Mouse (Mus musculus) gastrocnemius, adult 18-20 months (tissue): ENCODE data around the gene Rpgr. TPM values are rescaled to one million over a fixed set of nuclear protein-coding genes. Genes with fewer than 3 reads are reported as not detected.

Experiments
- DNase-seq: peaks from one replicate; pipeline ENCODE4 v3.0.0; 2021; ENCODE audit warnings: low spot score
- long read RNA-seq, 2 experiments: library from polyadenylated mRNA; stranded (forward); transcript quantifications; one replicate each; pipeline ENCODE4 v2.0.0; 2021
- total RNA-seq, 2 experiments: library from RNA; stranded (reverse); gene quantifications; 2 replicates each; pipeline ENCODE4 v1.2.3; 2021

The Rpgr gene
- 1 to 10 TPM; 1.4 to 1.6 TPM for total RNA-seq
- long read RNA-seq, experiment 1, partial matches to known transcripts, result 0 of 2 reads
- long read RNA-seq, experiment 1, other reads (novel, unspliced or antisense), result 1 of 2 reads
- long read RNA-seq, experiment 2, result 0 reads

DNA sequence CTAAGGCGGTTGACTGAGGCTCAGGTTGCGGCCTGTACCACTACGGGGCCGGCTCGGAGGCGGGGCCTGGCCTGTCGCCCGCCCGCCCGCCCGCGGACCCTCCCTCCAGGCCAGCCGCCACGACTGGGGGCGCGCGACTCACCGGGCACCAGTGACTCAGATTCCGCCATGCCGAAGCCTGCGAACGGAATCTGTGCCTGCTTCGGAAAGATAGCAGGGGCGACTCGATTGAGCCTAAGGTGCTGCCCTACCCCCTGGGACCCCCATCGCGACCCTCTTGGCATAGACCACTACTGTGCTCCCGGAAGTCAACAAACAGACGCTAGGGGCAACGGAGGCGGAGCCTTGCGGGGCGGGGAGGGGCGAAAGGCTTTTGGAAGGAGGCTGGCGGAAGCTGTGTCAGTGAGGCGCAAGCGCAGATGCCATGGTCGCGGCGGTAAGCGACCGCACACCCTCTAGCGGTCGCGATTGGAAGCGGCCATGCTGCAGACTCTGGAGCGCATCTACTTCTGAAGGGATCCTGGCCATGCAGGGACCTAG lies at the start of gene Rpgr:
Rpgr (minus strand) TSS at position 511 of the 540 bp plus-strand sequence.
- peak; percentile 90 for DNase-seq

GRCm38 (mm10) chrX:10258260-10258659 lies 41.5 kb upstream of the Rpgr start:
- DNase-seq, result no peak

DNA sequence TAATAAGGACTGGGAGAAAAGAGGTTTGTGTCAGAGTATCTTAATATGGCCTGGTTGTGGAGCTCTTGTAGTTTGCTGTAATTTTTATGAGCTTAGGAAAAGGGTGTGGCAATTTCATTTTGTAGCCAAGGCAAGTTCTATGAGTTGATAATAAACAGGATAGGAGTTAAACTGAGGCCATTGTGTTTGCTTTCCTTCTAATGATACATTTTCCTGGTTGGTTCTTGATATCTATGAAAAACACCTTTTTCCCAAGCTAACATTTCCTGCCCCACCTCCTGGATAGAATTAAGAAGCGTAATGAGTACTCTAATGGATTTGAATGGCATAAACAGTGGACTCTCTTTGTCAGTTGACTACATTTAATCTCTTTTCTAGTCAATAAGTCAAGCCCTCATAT lies 41.1 kb upstream of the Rpgr start:
- no peak for DNase-seq

- DNase-seq, result no peak
Observed at GRCm38 (mm10) chrX:10251852-10252504, 35.3 kb upstream of the Rpgr start, which contains the start of gene Otc. TSS of gene Otc (plus strand) at chrX:10252305.

DNA sequence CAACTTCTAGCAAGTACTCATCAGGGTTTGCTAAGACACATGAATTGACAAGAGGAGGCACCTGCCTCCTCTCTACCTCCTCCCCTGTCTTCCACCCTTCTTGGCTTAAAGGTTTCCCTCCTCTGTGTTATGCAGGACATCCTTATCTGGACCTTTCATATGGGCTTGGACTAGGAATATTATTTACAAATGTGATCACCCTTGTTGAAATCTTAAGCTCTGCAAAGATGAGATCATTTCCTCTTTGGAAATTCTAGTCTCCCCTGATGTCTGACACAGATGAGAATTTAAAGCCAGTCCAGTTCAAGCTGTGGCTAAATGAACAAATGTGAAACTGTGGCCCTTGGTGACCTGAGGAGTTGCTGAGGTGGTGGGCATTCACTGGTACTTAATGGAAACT lies 34.6 kb upstream of the Rpgr start:
- DNase-seq, result no peak

DNA sequence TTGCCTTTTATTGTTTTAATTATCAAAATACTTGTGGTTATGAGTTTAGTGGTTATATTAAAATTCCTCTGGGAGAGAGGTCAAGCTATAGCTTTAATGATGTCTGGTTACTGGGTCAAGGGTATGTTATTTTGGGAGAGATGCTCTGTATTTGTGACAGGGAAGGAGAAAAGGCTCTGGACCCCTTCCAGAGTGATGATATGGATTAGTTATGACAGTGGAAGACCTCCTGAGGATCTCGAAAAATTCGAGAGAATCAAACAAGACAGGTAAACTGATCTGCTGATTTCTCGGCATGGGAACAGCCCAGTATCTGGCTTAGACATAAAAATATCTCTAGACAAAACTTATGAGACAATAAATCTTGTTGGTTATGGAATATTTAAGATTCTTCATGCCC lies 27.2 kb upstream of the Rpgr start:
- DNase-seq, result no peak

- DNase-seq, result no peak
Observed at GRCm38 (mm10) chrX:10239515-10239914, 22.8 kb upstream of the Rpgr start.

GRCm38 (mm10) chrX:10234617-10235016 lies 17.9 kb upstream of the Rpgr start:
- no peak for DNase-seq

DNA sequence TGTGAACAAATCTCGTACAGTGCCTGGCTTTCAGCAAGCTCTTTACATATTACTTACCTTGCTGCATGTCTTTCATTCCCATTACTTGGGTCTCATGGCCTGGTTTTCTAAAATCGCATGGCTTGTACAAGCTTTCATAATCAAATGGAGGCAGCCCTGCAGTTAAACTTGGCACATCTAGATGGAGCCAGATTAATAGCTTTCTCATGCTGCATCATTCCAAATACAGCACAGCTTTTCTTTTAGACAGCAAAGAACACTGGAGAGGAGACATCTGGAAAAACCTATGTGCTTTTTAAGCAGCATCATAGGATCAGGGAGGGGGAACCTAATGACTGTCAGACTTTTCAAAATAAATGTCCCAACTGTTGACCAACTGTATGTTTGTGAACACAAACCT lies 16.3 kb upstream of the Rpgr start:
- DNase-seq, result no peak

DNA sequence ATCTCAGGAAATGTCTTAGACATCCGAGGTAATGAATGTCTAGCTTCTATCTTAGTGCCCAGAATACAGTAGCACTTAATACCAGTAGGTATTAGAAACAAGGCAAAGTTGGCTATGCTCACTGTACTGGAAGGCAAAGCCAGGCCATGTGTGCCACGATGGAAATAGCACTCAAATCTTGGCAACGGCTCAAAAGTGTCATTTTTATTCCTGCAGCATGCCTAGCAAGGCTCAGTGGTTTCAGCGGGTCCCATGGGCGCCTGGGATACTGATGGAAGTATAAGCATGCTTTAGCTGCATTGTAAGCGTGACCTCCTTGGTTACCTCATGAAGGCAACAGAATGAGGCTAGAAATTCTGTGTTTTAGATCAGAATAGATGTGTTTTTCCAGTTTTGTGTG lies 2.6 kb upstream of the Rpgr start:
- peak; percentile 2 for DNase-seq

- peak; percentile 41 for DNase-seq
Observed at GRCm38 (mm10) chrX:10215972-10216371, 748 bp downstream of the Rpgr start.

DNA sequence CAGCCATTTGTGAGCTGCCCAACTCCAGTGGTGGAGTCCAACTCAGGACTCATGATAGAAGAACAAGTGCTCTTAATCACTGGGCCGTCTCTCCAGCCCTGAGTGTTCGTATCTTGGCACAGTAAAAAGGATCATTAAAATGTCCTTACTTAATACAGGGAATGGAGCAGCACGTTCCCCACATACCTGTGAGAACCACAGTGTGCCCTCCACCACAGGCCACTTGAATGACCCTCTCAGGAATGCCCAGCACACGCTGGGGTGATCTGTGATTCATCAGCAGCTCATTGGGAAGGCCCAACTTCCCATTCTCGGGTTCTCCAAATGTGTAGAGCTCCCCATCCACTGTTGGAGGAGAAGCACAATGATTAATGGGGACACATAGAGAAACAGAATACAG lies 10.8 kb downstream of the Rpgr start:
- DNase-seq, result no peak

DNA sequence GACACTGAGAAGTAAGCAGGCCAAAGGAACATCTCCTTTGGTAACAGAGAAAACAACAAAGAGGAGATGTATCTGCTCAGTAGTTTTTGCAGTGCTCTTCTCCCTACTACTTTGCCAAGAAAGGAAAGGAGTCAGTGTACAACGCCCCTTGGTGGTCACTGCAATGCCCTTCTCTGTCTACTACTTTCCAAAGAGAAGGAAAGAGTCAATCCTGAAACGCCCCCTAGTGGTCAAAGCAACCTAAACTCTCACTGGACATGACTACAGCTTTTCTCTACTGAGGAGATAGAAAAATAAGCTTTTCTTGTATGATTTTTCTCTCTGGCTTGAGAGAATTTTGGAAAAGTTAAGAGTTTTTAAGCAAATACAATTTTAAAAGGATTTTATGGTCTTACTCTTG lies 15.4 kb downstream of the Rpgr start:
- peak; percentile 32 for DNase-seq

- DNase-seq, result no peak
Observed at GRCm38 (mm10) chrX:10152390-10152789, 64.3 kb downstream of the Rpgr start.

DNA sequence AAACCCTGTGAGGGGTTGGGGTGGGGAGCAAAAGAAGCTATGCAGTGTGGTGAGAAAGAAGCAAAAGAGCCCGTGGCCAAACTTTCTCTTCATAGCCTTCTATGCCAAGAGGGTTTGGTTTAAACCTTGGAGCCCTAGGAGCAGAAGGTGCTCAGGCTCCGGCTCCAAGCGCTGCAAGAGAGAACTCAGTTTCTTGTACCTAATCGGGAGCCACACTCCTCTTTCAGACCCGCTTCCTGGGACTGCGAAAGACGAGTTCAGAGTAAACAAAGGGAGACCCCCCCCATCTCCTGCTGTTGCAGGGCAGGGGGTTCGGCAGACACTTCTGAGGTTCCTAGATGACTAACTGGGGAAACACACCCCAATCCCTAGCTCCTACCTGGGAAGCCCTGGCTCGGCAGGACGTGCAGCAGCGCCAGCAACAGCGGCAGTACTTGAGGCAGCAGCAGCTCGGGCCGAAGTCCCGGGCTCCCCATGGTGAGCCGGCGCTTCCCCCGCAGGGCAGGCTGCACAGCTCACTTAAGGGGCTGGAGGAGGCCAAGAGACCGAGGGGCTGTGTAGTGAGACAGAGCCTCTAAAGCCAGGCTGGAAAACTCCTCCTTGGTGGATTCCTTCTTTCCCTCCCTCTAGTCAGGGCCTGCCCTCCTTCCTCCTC lies 99.5 kb downstream of the Rpgr start, which contains the start of gene Srpx:
Srpx (minus strand) TSS at position 645 of the 655 bp plus-strand sequence.
- DNase-seq, result no peak

DNA sequence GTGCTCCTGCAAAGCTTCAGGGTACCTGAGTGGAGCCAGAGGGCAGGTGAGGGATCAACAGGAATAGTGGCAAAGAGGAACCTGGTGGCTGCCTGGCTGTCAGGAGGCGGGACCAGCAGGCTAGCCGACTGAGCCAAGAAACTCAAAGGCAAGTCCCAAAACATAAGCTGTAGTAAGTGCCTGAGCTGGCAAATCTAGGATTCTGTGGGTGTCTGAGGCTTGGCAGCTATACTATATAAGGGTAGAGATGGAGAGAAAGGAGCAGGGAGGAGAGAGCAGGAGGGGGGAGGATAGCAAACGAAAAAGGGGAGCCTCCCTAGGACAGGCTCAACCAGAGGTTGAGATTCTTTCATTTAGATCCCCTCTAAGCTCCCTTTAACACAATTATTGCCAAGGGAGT lies 100.9 kb downstream of the Rpgr start:
- no peak for DNase-seq

- DNase-seq, result no peak
Observed at GRCm38 (mm10) chrX:10110736-10111135, 106.0 kb downstream of the Rpgr start.

DNA sequence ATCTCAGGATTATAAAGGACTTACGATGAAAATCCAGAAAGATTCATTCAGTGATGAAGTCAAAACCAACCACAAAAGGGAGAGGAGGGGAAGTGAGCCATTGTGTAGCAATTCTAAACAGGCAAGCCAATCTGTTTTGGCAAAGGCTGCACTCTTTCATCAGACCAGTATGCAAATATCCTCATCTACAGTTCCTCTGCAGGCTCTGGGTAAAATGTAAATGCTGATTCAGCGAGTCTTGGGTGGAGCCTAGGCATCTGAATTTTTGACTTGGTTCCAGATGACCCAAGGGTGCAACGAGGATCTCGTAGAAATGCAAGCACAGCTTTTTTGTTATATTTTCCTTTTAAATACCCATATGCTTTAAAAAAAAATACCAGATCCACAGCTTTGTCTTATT lies 108.2 kb downstream of the Rpgr start:
- DNase-seq, result no peak

DNA sequence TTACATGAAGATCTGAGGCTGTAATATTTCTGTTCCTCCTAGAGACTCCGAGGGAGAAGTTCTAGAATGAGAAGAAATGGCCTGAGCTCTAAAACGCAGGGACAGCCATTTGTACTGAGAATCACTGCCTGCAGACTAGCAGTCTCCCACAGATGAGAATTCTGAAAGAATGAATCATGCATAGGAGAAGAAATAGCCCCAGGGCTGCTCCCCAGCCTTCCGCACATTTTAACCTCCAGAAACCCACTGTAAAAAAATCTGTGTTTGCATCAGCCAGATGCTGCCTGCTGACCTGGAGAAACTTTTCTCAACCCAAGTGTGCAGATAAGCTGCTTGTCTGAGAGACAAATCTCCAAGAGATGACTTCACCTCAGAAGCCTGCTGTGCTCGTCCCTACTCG lies 111.2 kb downstream of the Rpgr start:
- no peak for DNase-seq

DNA sequence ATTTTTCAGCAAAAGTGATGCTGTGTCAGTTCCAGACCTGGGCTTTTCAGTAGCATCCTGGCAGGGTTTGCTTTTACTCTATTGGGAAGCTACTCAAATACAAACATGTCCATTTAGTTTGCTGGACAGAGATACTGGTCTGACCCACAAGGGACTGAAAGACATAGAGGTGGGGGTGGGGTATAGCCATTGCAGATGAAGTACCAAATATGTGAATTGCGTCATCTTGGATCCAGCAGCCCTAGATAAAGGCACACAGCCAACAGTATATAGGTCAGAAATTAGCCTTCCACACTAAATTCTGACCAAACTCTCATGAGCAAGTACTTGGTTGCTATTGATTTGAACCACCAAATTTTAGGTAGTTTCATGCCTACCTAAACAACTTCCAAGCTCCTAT lies 114.0 kb downstream of the Rpgr start:
- no peak for DNase-seq

GRCm38 (mm10) chrX:10095797-10096196 lies 120.9 kb downstream of the Rpgr start:
- DNase-seq, result no peak

GRCm38 (mm10) chrX:10080385-10080784 lies 136.3 kb downstream of the Rpgr start:
- no peak for DNase-seq

DNA sequence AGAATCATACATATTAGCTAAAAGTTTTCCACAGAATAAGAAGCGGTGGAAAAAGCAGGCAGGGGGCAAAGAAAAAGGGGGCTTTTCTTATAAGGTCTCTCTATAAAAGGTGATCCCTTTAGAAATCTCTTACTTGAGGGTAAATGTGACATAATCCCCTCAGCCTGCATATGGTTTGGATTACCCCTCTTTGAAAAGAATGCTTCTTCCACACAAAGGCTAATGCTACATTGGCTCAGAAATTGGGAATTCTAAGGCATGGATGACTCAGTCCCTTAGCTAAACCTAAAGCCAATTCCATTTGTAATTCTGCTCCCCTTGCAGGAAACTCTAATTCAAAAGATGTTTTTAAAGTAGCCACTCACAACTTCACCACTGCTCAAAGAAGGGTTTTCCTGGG lies 136.7 kb downstream of the Rpgr start:
- no peak for DNase-seq
